Mouse (Mus musculus) embryonic fibroblast, embryonic 13.5 days (primary cell): Measurements from ENCODE around the gene Ackr1.

ENCODE experiments used
- CTCF ChIP-seq: IDR thresholded peaks from 2 replicates; pipeline ENCODE4 v1.5.1; 2011; ENCODE audit warnings: mild to moderate bottlenecking, control low read depth, low read length, moderate library complexity, borderline replicate concordance; ENCODE audit not compliant: insufficient read depth
- POLR2A ChIP-seq: IDR thresholded peaks from 2 replicates; pipeline ENCODE4 v1.6.1; 2011; ENCODE audit warnings: low read depth, mild to moderate bottlenecking, control low read depth, low read length, moderate library complexity

DNA sequence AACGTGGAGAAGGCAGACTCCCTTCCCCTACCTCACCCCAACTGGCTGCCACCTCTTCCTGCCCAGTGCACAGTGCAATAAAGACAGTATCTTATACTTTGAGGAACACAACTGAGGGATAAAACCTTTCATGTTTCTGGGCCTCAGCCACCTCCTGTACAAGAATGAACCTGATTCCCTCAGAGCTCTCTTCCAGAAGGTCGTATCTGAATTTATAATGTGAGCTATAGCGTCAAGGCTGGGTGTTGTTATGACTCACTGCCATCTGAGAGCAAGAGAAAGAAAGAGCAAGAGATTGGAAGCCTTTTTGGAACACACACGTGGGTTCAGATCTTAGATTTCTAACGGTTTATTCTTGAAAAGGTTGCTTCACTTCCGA, 11.3 kb downstream of the Ackr1 start:
- TF ChIP-seq CTCF (no peak), POLR2A (no peak)
